Mouse (Mus musculus) bone marrow macrophage, adult 2 months (primary cell): ENCODE measurements around the gene Chrm3.

Source experiments
- CTCF ChIP-seq: IDR thresholded peaks from 2 replicates; pipeline ENCODE4 v1.5.1; 2012; ENCODE audit warnings: low read depth, mild to moderate bottlenecking, low read length, moderate library complexity
- POLR2A ChIP-seq: IDR thresholded peaks from 2 replicates; pipeline ENCODE4 v1.6.1; 2012; ENCODE audit warnings: mild to moderate bottlenecking, low read depth, low read length, borderline replicate concordance

DNA sequence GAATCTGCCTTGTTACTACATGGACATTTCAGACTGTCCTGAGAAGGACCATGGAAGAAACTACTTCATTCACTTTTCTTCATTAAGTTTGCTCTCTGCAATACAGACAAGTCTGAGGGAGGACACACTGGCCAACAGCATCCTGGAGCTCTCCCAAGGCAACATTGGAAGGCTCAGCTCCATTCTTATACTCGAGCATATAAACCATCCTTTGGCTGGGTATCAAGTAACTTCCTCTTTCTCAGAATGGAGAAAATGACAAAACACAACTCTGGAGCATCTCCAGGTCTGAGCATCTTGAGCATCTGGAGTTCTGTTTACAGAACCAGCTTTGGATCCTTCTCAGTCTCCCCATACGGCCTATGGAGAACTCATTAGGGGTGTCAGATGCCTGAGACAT, 170.8 kb downstream of the Chrm3 start:
- TF ChIP-seq CTCF: no peak
- TF ChIP-seq POLR2A: no peak
